Mouse (Mus musculus) embryonic facial prominence, embryonic 11.5 days (tissue): ENCODE data around the gene Arxes1. TPM values are rescaled to one million over a fixed set of nuclear protein-coding genes. Genes with fewer than 3 reads are reported as not detected.
"Not testable (repeated sequence)": the region's sequence is repeated elsewhere in the genome, so short reads cannot be mapped to it uniquely, and the experiment has no call there.

ENCODE experiments used
- ATAC-seq: fragments of 200-750 bp; cut with Nextera tagmentation; replicated peaks from 2 replicates; pipeline ENCODE4 v1.8.0; 2017; ENCODE audit warnings: low read depth; ENCODE audit not compliant: insufficient number of reproducible peaks, low FRiP score, low TSS enrichment
- DNase-seq: peaks from one replicate; pipeline ENCODE4 v3.0.0-alpha.2; 2015; ENCODE audit warnings: low spot score
- H3K27ac ChIP-seq: fragments of 300-500 bp; sonication (generic); replicated peaks from 2 replicates; pipeline ENCODE4 v1.5.1; 2014; ENCODE audit warnings: mild to moderate bottlenecking, low read depth, low read length, control low read depth
- H3K27me3 ChIP-seq: fragments of 300-500 bp; sonication (generic); 2 replicates; pipeline ENCODE4 v1.6.1; 2014; ENCODE audit warnings: mild to moderate bottlenecking, low read length, moderate library complexity, mixed read lengths; ENCODE audit not compliant: control insufficient read depth, insufficient read depth
- H3K36me3 ChIP-seq: fragments of 300-500 bp; sonication (generic); replicated peaks from 2 replicates; pipeline ENCODE4 v1.6.1; 2014; ENCODE audit warnings: low read depth, mild to moderate bottlenecking, low read length, moderate library complexity, mixed read lengths; ENCODE audit not compliant: control insufficient read depth, insufficient read depth
- H3K4me1 ChIP-seq: fragments of 300-500 bp; sonication (generic); 2 replicates; pipeline ENCODE4 v1.6.1; 2014; ENCODE audit warnings: low read length, mixed read lengths; ENCODE audit not compliant: control insufficient read depth, insufficient read depth
- H3K4me2 ChIP-seq: fragments of 300-500 bp; sonication (generic); 2 replicates; pipeline ENCODE4 v1.6.1; 2014; ENCODE audit warnings: low read depth, mild to moderate bottlenecking, control low read depth, low read length, moderate library complexity
- H3K4me3 ChIP-seq: fragments of 300-500 bp; sonication (generic); 2 replicates; pipeline ENCODE4 v1.5.1; 2014; ENCODE audit warnings: low read depth, low read length, control low read depth
- H3K9ac ChIP-seq: fragments of 300-500 bp; sonication (generic); replicated peaks from 2 replicates; pipeline ENCODE4 v1.6.1; 2014; ENCODE audit warnings: mild to moderate bottlenecking, control low read depth, low read length
- H3K9me3 ChIP-seq: fragments of 300-500 bp; sonication (generic); replicated peaks from 2 replicates; pipeline ENCODE4 v1.6.1; 2016; ENCODE audit warnings: mild to moderate bottlenecking, low read length, inconsistent platforms, mixed read lengths; ENCODE audit not compliant: control insufficient read depth
- WGBS: fragments of 180-500 bp; shearing (Covaris S2); extraction: QIAGEN DNeasy Blood & Tissue Kit; methylation state at CpG from one replicate; pipeline ENCODE4 v1.1.7; 2014; 5-methylcytosine and 5-hydroxymethylcytosine counted together
- polyA plus RNA-seq: library from polyadenylated mRNA; unstranded; fragments of >200 nt; fragmentation: Nextera tagmentation; extraction: Ambion mirVana; gene quantifications from 2 replicates; pipeline ENCODE4 v1.2.1, GENCODE M21; 2014

Gene Arxes1
- polyA plus RNA-seq: 49.4 and 50.8 TPM in 2 replicates

DNA sequence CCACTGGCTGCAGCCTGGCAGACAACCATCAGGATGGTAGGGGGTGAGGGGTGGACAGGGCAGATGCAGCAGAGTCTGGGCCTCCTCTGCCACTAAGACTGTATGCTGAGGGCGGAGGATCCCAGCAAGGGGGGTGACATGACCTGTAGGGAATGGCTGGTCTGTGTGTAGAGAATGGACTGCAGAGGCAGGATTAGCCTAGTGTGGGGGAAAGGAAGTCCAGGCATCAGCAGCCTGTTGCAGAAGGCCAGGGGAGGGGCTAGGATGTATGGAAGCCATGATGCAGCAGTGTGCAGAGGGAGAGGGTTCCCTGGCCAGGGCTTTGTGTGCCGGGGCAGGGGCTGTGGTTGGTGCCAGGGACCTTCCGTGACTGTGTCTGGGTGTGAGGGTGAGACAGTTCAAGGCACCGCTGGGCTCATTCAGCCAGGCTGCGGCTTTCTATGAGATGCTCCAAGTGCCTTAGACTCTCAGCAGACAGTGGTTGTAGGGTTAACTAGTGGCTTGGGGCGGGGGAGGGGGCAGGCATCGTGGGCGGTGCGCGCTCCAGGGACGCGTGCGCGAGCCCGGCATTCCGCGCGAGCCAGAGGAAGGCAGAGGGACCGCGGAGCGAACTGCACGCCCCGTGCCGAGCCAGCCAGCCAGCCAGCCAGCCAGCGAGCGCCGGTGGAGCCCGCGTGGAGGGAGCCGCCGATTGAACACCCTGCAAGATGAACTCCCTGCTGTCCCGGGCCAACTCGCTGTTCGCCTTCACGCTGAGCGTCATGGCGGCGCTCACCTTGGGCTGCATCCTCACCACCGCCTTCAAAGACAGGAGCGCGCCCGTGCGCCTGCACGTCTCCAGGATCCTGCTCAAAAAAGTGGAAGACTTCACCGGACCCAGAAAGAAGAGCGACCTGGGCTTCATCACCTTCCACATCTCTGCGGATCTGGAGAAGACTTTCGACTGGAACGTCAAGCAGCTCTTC, at the start of gene Arxes1:
TSS of gene Arxes1 (plus strand) at position 569 of the 965 bp plus-strand sequence.
- ATAC-seq: peak; percentile 96
- not testable (repeated sequence) for H3K36me3 ChIP-seq, DNase-seq, H3K4me1 ChIP-seq, H3K9me3 ChIP-seq, H3K9ac ChIP-seq, H3K27me3 ChIP-seq, H3K27ac ChIP-seq
- peak within 1 kb of the TSS; percentile 18 for H3K4me3 ChIP-seq
- peak within 1 kb of the TSS; percentile 27 for H3K4me2 ChIP-seq
- WGBS: 50% methylated on average over 1 of the region's 49 CpGs

DNA sequence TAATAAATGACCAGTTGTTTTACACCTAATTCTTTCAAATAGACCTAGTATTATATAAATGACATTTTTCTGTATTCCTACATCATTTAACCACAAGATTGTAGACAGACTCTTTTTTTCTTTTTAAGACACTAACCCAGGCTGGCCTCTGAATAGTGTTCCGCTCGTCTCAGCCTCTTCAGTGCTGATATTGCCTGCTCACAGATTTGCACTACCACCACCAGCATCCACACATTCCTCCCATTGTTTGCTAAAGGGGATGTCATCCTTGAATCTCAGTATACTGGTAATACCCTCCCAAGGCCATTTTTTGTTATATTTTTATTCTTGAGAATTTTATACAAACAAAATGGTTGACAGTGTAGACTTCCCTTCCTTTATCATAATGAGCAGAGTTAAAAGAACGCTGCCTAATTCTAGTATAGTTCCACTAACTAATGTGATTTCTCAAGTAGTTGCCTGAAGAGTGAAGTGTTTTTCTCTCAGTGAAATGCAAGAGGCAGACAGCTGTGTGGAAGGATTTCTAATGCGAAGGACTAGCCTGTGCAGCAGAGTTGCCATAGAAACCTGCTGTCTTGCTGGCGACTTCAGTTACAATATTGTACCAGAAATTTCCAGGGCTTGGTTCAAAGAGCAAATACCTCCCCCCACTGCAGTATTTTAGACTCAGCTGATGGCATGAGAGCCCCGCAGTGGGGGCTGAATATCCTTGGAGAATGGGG, 48.5 kb upstream of the Arxes1 start:
- no peak overlapping the region for H3K4me2 ChIP-seq
- H3K4me3 ChIP-seq: no peak overlapping the region
- no peak for DNase-seq
- no peaks in the 10 kb centered on the region for H3K9me3 ChIP-seq
- no peaks in the 10 kb centered on the region for H3K27me3 ChIP-seq
- WGBS: 77% methylated on average over 6 of the region's 6 CpGs
- H3K9ac ChIP-seq: no peak overlapping the region
- ATAC-seq: no peak
- H3K4me1 ChIP-seq: no peaks in the 10 kb centered on the region
- H3K27ac ChIP-seq: no peak overlapping the region
- no peaks in the 10 kb centered on the region for H3K36me3 ChIP-seq

DNA sequence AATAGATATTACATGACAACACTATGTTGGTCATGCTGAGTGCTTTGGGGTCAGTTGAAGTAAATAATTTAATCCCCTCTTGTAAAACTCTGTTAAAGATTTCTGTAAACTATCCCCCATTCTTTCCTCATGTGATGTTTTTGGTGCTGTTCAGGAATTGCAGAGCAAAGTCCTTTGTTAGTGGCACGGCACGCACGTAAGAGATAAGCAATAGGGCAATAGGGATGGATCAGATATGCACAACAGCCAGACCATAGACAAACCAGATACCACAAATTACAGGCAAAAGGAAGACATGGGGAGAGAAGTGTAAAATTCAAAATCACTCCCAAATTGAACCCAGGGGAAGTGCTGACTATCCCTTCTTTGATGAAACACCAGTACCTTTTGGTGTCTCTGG, 46.9 kb upstream of the Arxes1 start:
- WGBS: 96% methylated on average over 3 of the region's 3 CpGs
- no peaks in the 10 kb centered on the region for H3K4me1 ChIP-seq
- no peaks in the 10 kb centered on the region for H3K36me3 ChIP-seq
- no peak overlapping the region for H3K27ac ChIP-seq
- H3K27me3 ChIP-seq: no peaks in the 10 kb centered on the region
- no peak overlapping the region for H3K4me2 ChIP-seq
- no peak overlapping the region for H3K4me3 ChIP-seq
- H3K9ac ChIP-seq: no peak overlapping the region
- ATAC-seq (no peak), DNase-seq (no peak)
- H3K9me3 ChIP-seq: no peaks in the 10 kb centered on the region

GRCm38 (mm10) chrX:135990661-135991060, 42.5 kb upstream of the Arxes1 start:
- DNase-seq: no peak
- no peak overlapping the region for H3K4me2 ChIP-seq
- H3K27ac ChIP-seq: no peak overlapping the region
- H3K4me1 ChIP-seq: no peaks in the 10 kb centered on the region
- no peak overlapping the region for H3K9ac ChIP-seq
- ATAC-seq: no peak
- H3K9me3 ChIP-seq: no peaks in the 10 kb centered on the region
- H3K4me3 ChIP-seq: no peak overlapping the region
- H3K36me3 ChIP-seq: no peaks in the 10 kb centered on the region
- H3K27me3 ChIP-seq: no peaks in the 10 kb centered on the region
- 79% methylated on average over 2 of the region's 2 CpGs for WGBS

GRCm38 (mm10) chrX:135993192-135993594, 40.0 kb upstream of the Arxes1 start:
- H3K9ac ChIP-seq, H3K9me3 ChIP-seq, H3K4me2 ChIP-seq, H3K4me3 ChIP-seq, DNase-seq, H3K4me1 ChIP-seq, H3K36me3 ChIP-seq, H3K27ac ChIP-seq, H3K27me3 ChIP-seq: not testable (repeated sequence)
- ATAC-seq: peak; percentile 96
- 40% methylated on average over 2 of the region's 3 CpGs for WGBS

DNA sequence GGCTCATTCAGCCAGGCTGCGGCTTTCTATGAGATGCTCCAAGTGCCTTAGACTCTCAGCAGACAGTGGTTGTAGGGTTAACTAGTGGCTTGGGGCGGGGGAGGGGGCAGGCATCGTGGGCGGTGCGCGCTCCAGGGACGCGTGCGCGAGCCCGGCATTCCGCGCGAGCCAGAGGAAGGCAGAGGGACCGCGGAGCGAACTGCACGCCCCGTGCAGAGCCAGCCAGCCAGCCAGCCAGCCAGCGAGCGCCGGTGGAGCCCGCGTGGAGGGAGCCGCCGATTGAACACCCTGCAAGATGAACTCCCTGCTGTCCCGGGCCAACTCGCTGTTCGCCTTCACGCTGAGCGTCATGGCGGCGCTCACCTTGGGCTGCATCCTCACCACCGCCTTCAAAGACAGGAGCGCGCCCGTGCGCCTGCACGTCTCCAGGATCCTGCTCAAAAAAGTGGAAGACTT, 39.5 kb upstream of the Arxes1 start, which contains the start of gene Arxes2:
TSS of gene Arxes2 (plus strand) at position 161 of the 456 bp plus-strand sequence.
- 16% methylated on average over 6 of the region's 39 CpGs for WGBS
- not testable (repeated sequence) for H3K9me3 ChIP-seq, H3K27me3 ChIP-seq, H3K4me2 ChIP-seq, H3K27ac ChIP-seq, H3K9ac ChIP-seq, H3K4me1 ChIP-seq, DNase-seq, H3K36me3 ChIP-seq
- peak; percentile 88 for ATAC-seq
- peak within 1 kb of the TSS; percentile 25 for H3K4me3 ChIP-seq

- H3K27me3 ChIP-seq: no peaks in the 10 kb centered on the region
- H3K36me3 ChIP-seq: no peaks in the 10 kb centered on the region
- ATAC-seq (no peak), DNase-seq (no peak)
- 48% methylated on average over 4 of the region's 5 CpGs for WGBS
- no peak overlapping the region for H3K4me3 ChIP-seq
- H3K9ac ChIP-seq: no peak overlapping the region
- H3K9me3 ChIP-seq: no peaks in the 10 kb centered on the region
- H3K4me2 ChIP-seq: no peak overlapping the region
- H3K27ac ChIP-seq: no peak overlapping the region
- no peaks in the 10 kb centered on the region for H3K4me1 ChIP-seq
Observed at GRCm38 (mm10) chrX:136007199-136007843, 25.8 kb upstream of the Arxes1 start.
